Mouse (Mus musculus) myocyte (in vitro differentiated cells): ENCODE measurements at regions not wholly inside any gene's neighbourhood (a gene's known extent, or its start where the extent isn't known, plus 50 kb on each side); places are given as distances from the start of the nearest gene placed in this dataset.

Experiments used
- CEBPB ChIP-seq: IDR thresholded peaks from 2 replicates; pipeline ENCODE4 v1.6.1; 2011; ENCODE audit warnings: mild to moderate bottlenecking, moderate library complexity; ENCODE audit not compliant: poor library complexity, insufficient read depth, severe bottlenecking
- E2F4 ChIP-seq: IDR thresholded peaks from one replicate; pipeline ENCODE4 v1.6.1; 2011; ENCODE audit warnings: mild to moderate bottlenecking, control low read depth, moderate library complexity; ENCODE audit not compliant: insufficient read depth
- MAX ChIP-seq: IDR thresholded peaks from one replicate; pipeline ENCODE4 v1.6.1; 2011; ENCODE audit warnings: low read depth, mild to moderate bottlenecking, control low read depth
- MYOD1 ChIP-seq, 3 experiments: IDR thresholded peaks; one replicate each; pipeline ENCODE4 v1.6.1; 2011; ENCODE audit warnings: control low read depth in 2 of 3, low read depth in 2 of 3, mild to moderate bottlenecking in 2 of 3, moderate library complexity in 1 of 3; ENCODE audit not compliant: insufficient read length in 2 of 3, control insufficient read depth in 1 of 3
- MYOG ChIP-seq, 3 experiments: IDR thresholded peaks; one replicate each; pipeline ENCODE4 v1.6.1; 2011; ENCODE audit warnings: control low read depth in 2 of 3, low read depth in 2 of 3, mild to moderate bottlenecking in 2 of 3; ENCODE audit not compliant: insufficient read length in 2 of 3, control insufficient read depth in 1 of 3, insufficient read depth in 1 of 3
- POLR2A ChIP-seq: IDR thresholded peaks from one replicate; pipeline ENCODE4 v1.6.1; 2011; ENCODE audit warnings: low read depth, mild to moderate bottlenecking, control low read depth, moderate library complexity; ENCODE audit not compliant: insufficient read length
- POLR2AphosphoS2 ChIP-seq: IDR thresholded peaks from one replicate; pipeline ENCODE4 v1.6.1; 2011; ENCODE audit warnings: low read depth, control low read depth; ENCODE audit not compliant: insufficient read length
- REST ChIP-seq: IDR thresholded peaks from one replicate; pipeline ENCODE4 v1.6.1; 2011; ENCODE audit warnings: mild to moderate bottlenecking, control low read depth, moderate library complexity; ENCODE audit not compliant: insufficient read depth, insufficient read length
- SRF ChIP-seq: IDR thresholded peaks from one replicate; pipeline ENCODE4 v1.6.1; 2011; ENCODE audit warnings: low read depth; ENCODE audit not compliant: control insufficient read depth, insufficient read length
- TCF12 ChIP-seq: IDR thresholded peaks from one replicate; pipeline ENCODE4 v1.6.1; 2011; ENCODE audit warnings: mild to moderate bottlenecking, control low read depth; ENCODE audit not compliant: poor library complexity, insufficient read depth, severe bottlenecking
- TCF3 ChIP-seq: IDR thresholded peaks from one replicate; pipeline ENCODE4 v1.6.1; 2011; ENCODE audit warnings: low read depth, control low read depth; ENCODE audit not compliant: insufficient read length
- USF1 ChIP-seq: IDR thresholded peaks from one replicate; pipeline ENCODE4 v1.6.1; 2011; ENCODE audit warnings: low read depth, mild to moderate bottlenecking, control low read depth, moderate library complexity

DNA sequence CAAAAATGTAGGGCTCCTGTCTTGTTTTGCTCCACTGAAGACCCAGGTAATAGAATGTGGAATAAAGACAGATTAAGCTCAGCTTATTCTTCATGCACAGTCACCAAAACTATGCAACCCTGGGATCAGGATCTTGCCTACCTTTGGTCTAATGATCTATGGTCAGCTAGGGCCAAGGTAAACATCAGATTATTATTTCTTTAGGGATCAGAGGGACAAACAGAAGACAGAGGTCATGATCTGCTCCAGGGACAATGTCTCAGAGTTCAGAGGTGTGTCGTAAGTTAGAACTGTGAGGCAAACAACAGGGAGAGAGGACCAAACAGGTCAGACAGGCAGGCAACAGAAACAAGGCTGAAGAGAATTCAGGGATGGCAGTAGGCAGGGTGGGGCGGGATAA lies 158.8 kb upstream of the Nr2f2 start:
- no peak for TF ChIP-seq POLR2A
- no peak for TF ChIP-seq POLR2AphosphoS2
- no peak for TF ChIP-seq MAX
- TF ChIP-seq E2F4 = no peak
- TF ChIP-seq TCF12 = no peak
- TF ChIP-seq MYOD1 (IDR thresholded peaks at IDR 0.05; ENCODE audit: control insufficient read depth in 1 of 3, insufficient read length in 2 of 3, low read depth in 2 of 3) = no peak
- TF ChIP-seq TCF3 = no peak
- no peak for TF ChIP-seq CEBPB
- TF ChIP-seq USF1 = no peak
- TF ChIP-seq REST = no peak
- no peak for TF ChIP-seq MYOG (IDR thresholded peaks at IDR 0.05; ENCODE audit: control insufficient read depth in 1 of 3, insufficient read depth in 1 of 3, insufficient read length in 2 of 3, low read depth in 2 of 3)
- no peak for TF ChIP-seq SRF
